Mouse (Mus musculus) right cerebral cortex, adult 2 months (tissue): ENCODE data around the gene Gm6899.

ENCODE experiments used
- DNase-seq, 2 experiments: peaks; one replicate each; pipeline ENCODE4 v3.0.0; 2021 to 2022; ENCODE audit warnings: low spot score in 2 of 2

The Gm6899 gene

DNA sequence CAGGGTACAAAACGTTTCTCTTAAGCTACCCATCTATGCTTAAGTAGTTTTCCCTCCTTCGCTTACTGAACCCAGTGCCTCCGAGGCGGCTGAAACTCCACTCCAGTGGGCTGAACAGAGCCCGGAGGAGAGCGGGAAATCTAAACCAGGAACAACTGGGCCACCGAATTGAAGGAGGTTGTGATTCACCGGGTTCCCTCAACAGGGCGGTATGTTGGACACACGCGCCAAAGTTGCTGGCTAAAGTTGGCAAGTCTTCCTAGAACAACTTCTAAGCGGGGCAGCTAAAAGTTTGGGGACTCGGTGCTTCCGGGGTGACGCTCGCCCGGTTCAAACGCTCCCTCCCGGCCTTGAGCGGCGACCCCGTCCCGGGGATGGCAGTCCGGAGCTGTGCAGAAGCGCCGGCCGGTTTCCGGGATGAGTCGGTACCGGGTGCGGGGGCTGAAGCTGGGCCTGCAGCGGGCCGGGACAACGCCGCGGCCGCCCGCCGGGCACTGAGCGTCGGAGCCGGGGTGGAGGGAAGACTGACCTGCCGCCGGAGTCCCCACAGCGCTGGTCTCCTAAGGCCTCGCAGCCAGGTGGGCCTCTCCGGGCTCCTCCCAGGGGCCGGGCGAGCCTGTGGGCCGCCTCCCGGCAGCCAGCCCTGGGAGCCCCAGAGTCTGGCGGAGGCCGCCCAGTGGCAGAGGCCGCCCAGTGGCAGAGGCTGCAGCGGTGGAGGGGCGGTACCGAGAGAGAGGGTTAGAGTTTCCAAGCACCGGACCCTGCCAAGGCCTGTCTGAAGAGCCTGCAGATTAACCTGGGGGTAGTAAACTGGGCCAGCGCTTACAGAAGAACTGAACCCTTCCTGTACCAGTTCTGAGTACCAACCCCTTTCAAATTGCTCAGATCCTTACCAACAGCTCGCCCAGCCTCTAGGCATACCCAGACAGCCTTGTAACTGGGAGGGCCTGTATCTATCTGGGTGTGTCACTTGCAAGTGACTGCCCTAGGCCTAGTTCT, at the start of gene Gm6899, which contains the start of gene Vrk2:
Gene Gm6899 (plus strand): TSS at position 181 of the 999 bp plus-strand sequence.
Gene Vrk2 (minus strand): TSS at position 939 of the 999 bp plus-strand sequence.
- DNase-seq: peak; percentile 22 to 33

DNA sequence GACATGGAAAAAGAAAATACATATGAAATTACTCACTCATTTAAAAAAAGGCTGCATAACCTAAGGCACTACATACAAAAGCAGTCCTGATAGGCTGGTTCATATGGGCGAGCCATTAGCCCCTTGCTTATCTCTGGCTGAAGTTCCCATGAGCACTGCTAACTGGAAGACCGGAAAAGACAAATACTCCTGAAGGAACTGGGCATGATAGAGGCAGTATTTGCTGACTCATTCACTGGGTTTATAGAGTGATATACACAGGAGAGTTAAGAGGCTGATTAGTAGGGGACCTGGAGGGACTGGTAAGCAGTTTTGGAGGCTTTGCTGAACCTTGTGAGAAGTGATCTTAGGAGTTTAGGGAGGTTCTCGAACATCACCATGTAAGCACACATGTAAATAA, 41.5 kb upstream of the Gm6899 start:
- DNase-seq: no peak

DNA sequence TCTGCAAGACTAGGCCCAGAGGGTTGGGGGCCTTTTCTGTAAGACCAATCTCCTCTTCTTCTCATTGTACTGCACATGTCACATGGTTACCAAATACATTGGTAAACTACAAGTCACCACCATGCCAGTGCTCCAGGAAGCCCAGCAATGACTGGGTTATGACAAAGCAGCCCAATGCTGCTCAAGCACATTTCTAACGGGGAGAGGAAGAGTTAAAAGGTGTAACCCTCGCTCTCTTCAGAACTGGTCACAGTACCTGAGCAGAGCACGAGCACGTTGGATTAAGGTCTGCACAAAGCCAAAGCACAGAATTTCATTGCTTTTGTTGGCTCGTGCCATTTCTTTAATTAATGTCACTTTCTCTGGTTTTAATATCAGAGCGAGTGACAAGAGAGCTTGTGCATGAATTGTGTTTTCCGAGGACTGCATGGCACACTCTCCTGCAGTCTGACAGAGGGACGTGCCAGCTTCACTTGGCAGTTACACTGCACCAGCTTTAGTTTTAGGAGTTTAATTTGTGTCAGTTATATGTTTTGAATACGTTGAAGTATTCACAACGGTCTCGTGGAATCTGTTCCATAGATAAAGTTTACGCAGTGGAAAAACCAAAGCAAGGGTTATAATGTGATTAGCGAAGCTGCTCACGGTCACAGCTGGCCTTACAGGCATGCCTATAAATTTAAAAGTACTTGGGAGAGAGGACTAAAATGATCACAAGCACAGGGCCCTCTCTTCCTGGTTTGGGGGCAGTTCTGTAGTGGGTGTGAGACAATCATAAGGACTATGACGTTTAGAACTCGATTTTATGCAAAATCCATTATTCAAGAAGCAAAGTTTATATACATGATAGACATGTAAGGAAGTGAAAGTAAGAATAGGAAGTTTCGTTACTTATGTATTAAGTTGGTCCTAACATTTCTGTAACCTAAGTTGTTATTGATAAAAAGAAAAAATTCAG, 7.4 kb upstream of the Gm6899 start:
- no peak for DNase-seq

DNA sequence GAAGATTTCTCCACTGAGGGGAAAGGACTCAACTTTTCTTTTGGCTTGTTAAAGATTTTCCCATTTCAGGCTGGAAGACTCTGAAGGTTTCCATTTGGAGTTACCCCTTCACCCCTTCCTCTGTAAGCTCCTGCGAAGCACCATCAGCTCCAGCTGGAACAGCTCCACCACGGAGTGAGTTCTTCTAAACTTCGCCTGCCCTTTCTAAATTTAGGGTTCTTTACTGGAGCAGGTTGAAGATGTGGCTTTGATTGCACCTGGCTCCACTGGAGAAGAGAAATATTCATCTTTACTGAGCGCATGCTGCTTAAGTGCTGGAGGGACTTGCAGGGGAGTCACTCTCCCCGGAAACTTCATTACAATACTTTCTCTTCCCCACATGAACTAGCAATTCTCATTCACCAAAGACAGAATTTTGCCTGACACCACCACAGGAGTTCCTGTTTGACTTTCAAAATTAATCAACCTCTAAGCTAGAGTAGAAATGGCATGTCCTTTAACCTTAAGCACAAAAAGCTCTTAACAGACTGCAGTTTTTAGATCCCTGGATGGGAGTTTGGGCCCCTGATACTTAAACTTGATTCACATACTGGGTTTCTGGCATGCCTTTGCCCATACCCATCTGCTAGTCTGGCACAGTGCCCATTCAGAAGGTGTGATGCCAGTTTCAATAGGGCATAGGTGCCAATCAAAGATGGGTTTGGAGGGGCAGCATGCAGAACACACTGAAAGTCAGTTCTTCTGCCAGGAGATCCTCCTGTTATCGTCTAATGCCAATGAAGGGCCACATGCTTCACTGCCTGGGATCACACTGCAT, 6.5 kb upstream of the Gm6899 start:
- DNase-seq: no peak

DNA sequence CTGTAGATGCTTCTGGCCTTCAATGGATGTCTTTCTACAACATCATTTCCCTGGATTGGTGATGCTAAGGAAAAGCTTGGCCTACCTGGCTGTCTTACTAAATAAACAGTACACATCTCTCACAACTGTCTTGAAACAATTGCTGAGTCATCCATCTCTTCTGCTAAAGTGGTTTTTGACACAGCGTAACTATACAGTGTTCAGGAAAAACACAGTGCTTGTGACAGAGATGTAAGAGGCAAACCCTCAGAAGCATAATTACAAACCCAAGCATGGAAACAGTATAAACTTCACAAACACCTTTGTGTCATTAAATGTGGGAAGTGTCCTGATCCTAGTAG, 5.9 kb upstream of the Gm6899 start:
- DNase-seq: no peak

DNA sequence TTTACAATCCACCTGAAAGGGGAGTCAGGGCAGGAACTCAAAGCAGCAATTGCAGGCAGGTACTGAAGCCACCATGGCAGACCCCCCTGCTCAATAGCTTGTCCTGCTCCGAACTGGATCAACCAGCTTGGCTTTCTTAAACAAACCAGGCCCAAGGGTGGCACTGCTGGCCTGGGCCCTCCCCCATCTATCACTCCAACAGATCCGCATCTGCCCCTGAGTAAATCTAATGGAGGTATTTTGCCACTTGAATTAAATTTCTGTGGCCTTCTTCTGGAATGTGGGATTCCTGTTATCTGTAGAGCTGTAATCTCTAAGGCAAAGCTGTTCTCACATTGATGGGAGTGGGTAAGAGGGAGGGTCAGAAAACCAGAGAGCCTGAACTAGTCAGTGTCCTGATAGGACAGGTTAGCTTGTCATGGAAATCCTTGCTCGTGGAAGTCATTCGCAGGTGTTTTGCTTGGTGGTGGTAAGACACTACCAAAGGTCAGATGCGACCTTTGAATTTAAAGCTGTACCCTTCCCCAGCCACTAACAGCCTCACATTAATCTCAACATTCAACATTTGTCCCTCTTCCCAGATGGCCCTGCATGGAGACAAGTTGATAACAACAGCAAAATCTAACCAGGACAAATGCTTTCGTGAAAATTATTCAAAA, 517 bp upstream of the Gm6899 start:
- DNase-seq: no peak

DNA sequence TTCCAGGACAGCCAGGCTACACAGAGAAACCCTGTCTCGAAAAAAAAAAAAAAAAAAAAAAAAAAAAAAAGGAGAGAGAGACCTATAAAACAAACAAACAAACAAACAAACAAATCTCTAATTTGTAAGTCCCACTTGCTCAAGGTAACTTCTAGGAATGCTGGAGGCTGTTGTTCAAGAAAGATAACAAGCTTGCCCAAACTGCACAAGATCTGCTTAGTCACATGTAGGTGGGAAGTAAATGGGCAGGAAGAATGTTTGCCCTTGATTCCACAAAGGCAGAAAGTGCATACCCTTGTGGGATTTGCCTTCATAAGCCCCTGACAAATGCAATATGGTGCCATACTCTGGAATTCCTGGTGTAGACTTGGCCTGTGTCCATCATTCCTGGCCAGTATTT, 1.4 kb downstream of the Gm6899 start:
- DNase-seq: no peak

DNA sequence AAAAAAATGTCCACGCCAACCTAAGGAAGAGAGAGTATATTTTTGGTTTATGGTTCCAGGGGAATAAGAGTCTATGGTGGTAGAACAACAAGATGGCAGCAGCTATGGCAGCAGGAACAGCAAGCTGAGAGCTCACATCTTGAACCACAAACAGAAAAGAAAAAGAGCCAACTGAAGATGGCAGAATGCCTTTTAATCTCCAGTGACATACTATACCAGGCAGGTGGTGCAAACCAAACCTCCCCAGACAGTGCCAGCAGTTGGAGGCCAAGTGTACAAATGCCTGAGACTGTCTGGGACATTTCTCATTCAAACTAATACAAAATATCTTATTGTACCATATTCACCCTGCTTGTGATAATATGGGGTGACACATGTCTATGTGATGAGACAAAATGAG, 3.1 kb downstream of the Gm6899 start:
- no peak for DNase-seq

DNA sequence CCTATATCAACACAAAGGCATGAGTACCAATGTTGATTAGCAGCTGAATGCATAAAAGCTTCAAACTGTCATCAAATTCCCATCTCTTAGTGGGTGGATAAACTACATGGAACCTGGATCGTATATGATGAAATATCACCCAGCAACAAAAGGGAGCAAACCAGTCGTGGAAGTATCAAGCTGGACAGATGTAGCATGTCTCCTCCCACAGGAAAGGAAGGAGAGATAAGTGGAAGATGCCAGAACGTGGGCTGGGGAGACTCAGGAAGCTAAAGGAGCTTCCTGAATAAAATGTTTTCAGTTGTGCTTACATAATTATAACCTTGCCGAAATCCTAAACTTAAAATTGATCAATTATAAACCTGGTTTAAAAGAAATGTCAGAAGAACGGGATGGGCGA, 4.1 kb downstream of the Gm6899 start:
- no peak for DNase-seq

DNA sequence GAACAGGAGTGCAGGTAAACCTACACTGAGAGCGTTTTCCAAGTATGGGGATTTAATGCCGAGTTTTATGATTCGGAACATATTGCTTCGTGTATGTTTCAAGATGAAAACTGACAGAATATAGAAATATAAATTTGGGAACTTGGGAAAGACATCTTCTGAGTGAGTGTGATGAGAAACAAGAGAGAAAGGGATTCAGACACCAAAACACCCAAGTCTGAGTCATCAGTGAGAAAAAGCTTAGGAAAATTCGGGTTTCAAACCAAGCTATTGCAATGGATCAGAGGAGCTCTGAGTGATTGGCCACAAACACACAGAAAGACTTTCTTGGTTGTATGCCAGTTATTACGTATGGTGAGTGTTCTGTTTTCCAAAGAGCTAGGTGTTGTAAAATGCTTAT, 4.7 kb downstream of the Gm6899 start:
- no peak for DNase-seq

DNA sequence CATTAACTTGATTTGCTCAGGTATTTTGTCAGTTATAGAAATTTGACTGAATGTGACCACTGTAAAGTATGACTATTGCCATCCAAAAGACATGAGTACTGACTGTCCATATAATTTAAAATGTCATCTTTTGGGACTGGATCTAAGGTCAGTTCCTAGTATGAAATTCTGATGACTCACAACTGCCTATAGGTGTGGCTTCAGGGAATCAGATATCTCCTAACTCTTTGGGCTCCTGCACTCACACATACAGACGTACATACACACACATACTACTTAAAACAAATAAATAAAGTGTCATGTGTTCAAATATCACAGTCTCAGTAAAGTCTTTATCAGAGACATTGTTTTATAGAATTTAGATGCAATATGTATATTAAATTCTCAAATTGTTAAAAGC, 5.8 kb downstream of the Gm6899 start:
- DNase-seq: no peak

DNA sequence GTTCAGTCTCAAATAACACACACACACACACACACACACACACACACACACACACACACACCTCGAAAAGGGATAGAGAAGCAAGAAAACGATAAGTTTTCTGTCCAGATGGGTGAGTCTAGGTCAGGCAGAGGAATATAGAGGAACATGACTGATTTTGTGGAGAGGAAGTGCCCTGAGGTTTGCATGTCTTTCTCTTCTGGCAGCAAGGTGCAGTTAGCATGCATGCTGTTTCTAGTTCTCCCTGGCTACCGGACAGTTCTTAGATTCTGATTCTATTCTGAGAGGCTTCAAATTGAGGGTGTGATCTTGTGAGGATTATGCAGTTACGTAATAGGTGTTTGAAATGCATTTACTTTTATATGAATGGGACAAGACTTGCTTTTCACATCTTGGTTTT, 7.7 kb downstream of the Gm6899 start:
- DNase-seq: no peak

DNA sequence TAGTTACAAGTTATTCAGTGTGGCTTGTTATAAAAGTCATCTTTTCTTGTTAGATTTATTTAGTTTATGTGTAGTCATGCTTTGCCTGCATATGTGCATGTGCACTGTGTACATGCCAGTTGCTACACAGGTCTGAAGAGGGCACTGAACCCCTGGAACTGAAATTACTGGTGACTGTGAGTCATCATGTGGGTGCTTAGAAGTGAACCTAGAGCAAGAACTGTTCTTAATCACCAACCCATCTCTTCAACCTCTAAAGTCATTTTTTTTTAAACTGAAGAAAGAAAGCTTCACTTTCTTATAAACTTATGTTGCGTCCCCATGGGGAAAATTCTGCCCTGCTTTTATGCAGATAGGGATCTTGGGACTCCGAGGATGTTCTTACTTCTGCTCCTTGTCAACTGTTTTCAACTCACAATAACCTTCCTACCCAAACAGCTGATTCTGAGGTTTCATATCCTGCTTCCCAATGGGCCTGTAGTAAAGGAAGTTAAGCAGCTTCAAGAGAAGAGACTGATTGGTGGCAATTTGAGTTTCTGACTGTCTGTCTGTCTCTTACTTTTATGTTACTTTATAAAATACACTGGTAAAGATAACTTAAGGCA, 8.6 kb downstream of the Gm6899 start:
- no peak for DNase-seq

DNA sequence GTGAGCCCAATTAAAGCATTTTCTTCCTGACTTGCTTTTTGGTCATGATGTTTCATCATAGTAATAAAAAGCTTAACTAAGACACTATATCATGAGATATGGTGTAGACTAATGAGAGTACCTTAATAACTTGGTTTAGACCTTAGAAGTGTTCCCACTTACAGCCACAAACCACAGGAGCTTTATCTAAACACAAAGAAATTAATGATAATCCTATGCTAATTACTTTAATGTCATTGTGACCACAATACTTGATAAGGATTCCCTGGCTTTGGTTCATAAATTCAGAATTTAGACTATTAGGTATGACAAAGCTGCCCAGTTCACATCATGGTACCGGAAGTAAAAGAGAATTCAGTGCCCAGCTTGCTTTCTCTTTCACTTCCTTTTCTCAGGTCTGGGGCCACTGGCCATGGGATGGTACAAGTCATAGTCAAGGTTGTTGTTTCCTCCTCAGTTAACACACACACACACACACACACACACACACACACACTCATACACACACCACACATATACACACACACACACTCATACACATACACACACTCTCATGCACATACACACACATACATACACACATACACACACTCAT, 11.1 kb downstream of the Gm6899 start:
- no peak for DNase-seq

DNA sequence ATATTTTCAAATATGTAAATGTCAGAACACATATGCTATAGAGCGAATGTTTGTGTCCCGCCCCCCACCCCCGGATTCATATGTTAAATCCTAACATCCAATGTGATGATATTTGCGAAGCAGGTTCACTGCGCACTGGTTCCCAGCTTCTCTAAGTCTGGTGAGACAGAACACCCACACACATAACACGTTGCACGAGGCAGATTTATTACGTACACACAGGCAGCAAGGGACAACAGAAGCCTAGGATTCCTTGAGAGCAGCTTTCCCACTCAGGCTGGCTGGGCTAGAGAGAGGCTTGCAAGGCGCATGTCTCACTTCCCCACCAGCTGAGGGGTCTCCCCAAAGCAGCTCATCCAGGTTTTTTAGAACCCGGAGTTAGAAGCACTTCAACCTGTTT, 15.8 kb downstream of the Gm6899 start:
- DNase-seq: peak; percentile 51 to 63

DNA sequence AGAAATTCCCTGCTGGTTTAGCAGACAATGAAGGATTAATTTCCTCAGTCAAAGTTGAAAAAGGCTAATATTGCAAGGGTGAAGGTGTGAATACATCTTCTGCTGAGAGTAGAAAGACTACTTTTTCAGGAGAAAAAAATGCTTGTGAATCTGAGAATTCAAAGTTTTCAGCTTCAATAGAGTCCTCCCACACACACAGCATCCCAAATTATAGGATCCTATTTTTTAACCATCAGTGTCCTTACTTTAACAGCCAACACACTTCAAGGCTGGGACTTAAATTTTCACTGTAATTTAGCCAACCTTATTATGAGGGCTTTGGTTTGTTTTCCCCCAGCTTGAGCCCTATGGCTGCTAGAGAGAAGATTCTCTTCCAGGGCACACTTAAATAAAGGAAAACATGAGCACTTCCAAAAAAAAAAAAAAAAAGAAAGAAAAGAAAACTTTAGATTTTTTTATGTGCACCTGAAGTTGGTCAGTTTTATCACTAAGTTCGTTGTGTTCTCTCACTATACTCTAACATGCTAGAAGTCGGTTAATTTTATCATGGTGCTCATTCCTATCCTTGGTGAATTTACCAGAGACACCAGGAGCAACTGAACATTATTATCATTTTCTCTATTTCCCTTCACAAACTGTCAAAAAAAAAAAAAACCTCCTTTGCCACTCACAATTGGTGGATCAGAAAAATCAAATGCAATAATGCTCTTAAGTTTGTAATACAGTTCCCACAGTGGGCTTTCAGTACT, 25.6 kb downstream of the Gm6899 start:
- DNase-seq: no peak

DNA sequence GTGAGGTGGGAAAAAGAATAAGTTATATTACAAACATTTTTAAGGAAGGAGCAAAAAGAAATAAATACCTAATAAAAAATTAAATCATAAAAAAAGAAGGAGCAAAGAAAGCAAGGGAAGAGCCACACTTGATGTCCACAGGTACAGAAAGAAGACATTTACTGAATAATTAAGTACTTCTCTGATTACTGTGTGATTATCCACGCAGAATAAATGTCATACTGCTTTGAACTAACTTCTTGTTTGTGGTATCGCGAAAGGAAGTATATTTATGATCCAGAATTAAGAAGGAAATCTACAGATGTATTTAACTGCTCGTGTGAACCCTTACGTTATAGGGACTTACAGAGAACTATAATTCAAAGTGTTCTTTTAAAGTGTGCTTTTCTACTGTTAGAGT, 29.7 kb downstream of the Gm6899 start:
- DNase-seq: no peak

DNA sequence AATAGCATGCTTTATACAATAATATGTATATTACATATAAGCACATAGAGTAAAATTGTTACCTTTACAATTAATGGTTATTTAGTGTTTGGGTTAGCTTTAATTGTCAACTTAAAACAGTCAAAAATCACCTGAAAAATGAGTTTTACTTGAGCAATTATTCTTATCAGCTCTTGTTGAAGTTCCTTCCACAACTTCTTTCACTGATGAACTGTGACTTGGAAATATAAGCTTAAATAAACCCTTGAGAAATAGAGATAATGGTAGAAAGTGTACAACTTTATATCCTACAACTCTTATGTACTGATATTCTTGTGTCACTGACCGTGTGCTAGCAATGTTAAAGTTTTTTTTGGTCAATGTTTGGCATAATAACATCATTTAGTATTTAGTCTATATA, 43.2 kb downstream of the Gm6899 start:
- no peak for DNase-seq

DNA sequence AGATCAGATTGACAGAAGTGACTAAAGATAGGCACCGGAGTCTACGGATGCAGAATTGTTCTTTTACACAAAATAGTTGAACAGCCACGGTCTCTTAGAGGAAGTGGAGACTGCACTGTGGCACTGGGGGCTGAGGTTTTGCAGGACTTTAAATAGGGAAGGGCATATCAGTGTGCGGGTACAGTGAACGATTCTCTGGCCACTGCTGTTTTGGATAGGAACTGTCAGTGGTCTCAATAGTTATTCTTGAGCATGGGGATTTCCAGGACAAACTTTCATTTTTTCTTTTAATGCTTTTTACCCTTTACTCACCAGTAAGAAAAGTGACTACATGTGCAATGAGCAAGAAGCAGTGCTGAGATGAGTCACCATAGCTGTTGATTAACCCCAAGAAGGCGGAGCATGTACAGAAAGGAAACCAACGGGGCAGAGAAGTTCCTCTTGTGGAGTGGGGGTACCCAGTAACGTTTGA, 47.3 kb downstream of the Gm6899 start:
- no peak for DNase-seq
